Mouse (Mus musculus) spleen, adult 2 months (tissue): ENCODE measurements around the gene Fcnb. TPM values are rescaled to one million over a fixed set of nuclear protein-coding genes. Genes with fewer than 3 reads are reported as not detected.

Experiments
- DNase-seq, 2 experiments: peaks; one replicate each; pipeline versions ENCODE4 v3.0.0 to v3.0.0-alpha.2; 2012 to 2021; ENCODE audit warnings: low spot score in 2 of 2, low read depth in 1 of 2
- H3K27ac ChIP-seq: fragments of 200-500 bp; 2 replicates; pipeline ENCODE4 v1.5.1; 2012; ENCODE audit warnings: low read length, inconsistent platforms; ENCODE audit not compliant: insufficient read depth
- H3K27me3 ChIP-seq: fragments of 200-500 bp; 2 replicates; pipeline ENCODE4 v1.6.1; 2012; ENCODE audit warnings: mild to moderate bottlenecking, moderate library complexity, low read length, inconsistent platforms; ENCODE audit not compliant: control insufficient read depth, insufficient read depth
- H3K36me3 ChIP-seq: fragments of 200-500 bp; 2 replicates; pipeline ENCODE4 v1.6.1; 2012; ENCODE audit warnings: mild to moderate bottlenecking, low read length, inconsistent platforms; ENCODE audit not compliant: control insufficient read depth, insufficient read depth
- H3K4me1 ChIP-seq: fragments of 200-500 bp; 2 replicates; pipeline ENCODE4 v1.6.1; 2011; ENCODE audit warnings: inconsistent platforms; ENCODE audit not compliant: control insufficient read depth, insufficient read depth, insufficient read length
- H3K4me3 ChIP-seq: fragments of 200-500 bp; 2 replicates; pipeline ENCODE4 v1.5.1; 2011; ENCODE audit warnings: mild to moderate bottlenecking, inconsistent platforms; ENCODE audit not compliant: insufficient read depth, insufficient read length; ENCODE audit errors: extremely low read depth
- CTCF ChIP-seq: fragments of 200-500 bp; IDR thresholded peaks from 2 replicates; pipeline ENCODE4 v1.5.1; 2011; ENCODE audit warnings: mild to moderate bottlenecking, inconsistent platforms; ENCODE audit not compliant: insufficient read depth, insufficient read length, insufficient replicate concordance; ENCODE audit errors: extremely low read depth
- POLR2A ChIP-seq: fragments of 200-500 bp; IDR thresholded peaks from 2 replicates; pipeline ENCODE4 v1.6.1; 2011; ENCODE audit warnings: low read depth, low read length, inconsistent platforms
- whole genome bisulfite sequencing: fragments of 180-500 bp; shearing (Covaris S2); methylation state at CpG from one replicate; pipeline ENCODE4 v1.1.7; 2018; 5-methylcytosine and 5-hydroxymethylcytosine counted together
- polyA plus RNA-seq: library from polyadenylated mRNA; depleted of rRNA; stranded (reverse); fragments of >200 nt; gene quantifications from 2 replicates; pipeline ENCODE4 v1.2.3, GENCODE M21; 2012; rRNA removed

Gene Fcnb
- 2.8 and 3.7 TPM in 2 replicates for polyA plus RNA-seq

- H3K27me3 ChIP-seq, result no peaks in the 10 kb centered on the region
- 83% methylated on average over 3 of the region's 3 CpGs for WGBS
- H3K36me3 ChIP-seq, result no peaks in the 10 kb centered on the region
- TF ChIP-seq POLR2A, result no peak
- TF ChIP-seq CTCF, result no peak
- DNase-seq, result no peak
- H3K4me3 ChIP-seq, result no peak within 1 kb of the TSS
- no peak within 1 kb of the TSS for H3K27ac ChIP-seq
- H3K4me1 ChIP-seq, result no peaks in the 10 kb centered on the region
Measured at GRCm38 (mm10) chr2:28084768-28085167, at the start of gene Fcnb. Gene Fcnb (minus strand): TSS chr2:28084885.

- WGBS, result 82% methylated on average over 9 of the region's 9 CpGs
- Histone ChIP-seq H3K36me3 (no peaks in the 10 kb centered on the region), H3K27me3 (no peaks in the 10 kb centered on the region), H3K4me1 (no peaks in the 10 kb centered on the region), H3K27ac (no peak overlapping the region), H3K4me3 (no peak overlapping the region)
- no peak for TF ChIP-seq POLR2A
- TF ChIP-seq CTCF, result no peak
- no peak for DNase-seq
Measured at GRCm38 (mm10) chr2:28133833-28134232, 49.1 kb upstream of the Fcnb start.

GRCm38 (mm10) chr2:28132117-28132516 lies 47.4 kb upstream of the Fcnb start:
- Histone ChIP-seq H3K4me3 (no peak overlapping the region), H3K27me3 (no peaks in the 10 kb centered on the region), H3K27ac (no peak overlapping the region), H3K36me3 (no peaks in the 10 kb centered on the region), H3K4me1 (no peaks in the 10 kb centered on the region)
- WGBS, result 77% methylated on average over 4 of the region's 4 CpGs
- TF ChIP-seq CTCF (no peak), POLR2A (no peak)
- DNase-seq, result no peak

- Histone ChIP-seq H3K4me1 (no peaks in the 10 kb centered on the region), H3K27me3 (no peaks in the 10 kb centered on the region), H3K27ac (no peak overlapping the region), H3K36me3 (no peaks in the 10 kb centered on the region), H3K4me3 (no peak overlapping the region)
- no peak for TF ChIP-seq POLR2A
- no peak for TF ChIP-seq CTCF
- DNase-seq, result no peak
- WGBS, result 87% methylated on average over 12 of the region's 12 CpGs
Measured at GRCm38 (mm10) chr2:28126763-28127438, 42.2 kb upstream of the Fcnb start.

- H3K36me3 ChIP-seq, result no peaks in the 10 kb centered on the region
- no peak overlapping the region for H3K4me3 ChIP-seq
- no peaks in the 10 kb centered on the region for H3K4me1 ChIP-seq
- no peak for DNase-seq
- TF ChIP-seq POLR2A, result no peak
- WGBS, result 80% methylated on average over 2 of the region's 2 CpGs
- H3K27ac ChIP-seq, result no peak overlapping the region
- H3K27me3 ChIP-seq, result no peaks in the 10 kb centered on the region
Measured at GRCm38 (mm10) chr2:28123910-28124309, 39.2 kb upstream of the Fcnb start.

GRCm38 (mm10) chr2:28121309-28121708 lies 36.6 kb upstream of the Fcnb start:
- Histone ChIP-seq H3K27ac (no peak overlapping the region), H3K4me1 (no peaks in the 10 kb centered on the region), H3K4me3 (no peak overlapping the region), H3K27me3 (no peaks in the 10 kb centered on the region), H3K36me3 (no peaks in the 10 kb centered on the region)
- DNase-seq, result no peak
- 48% methylated on average over 4 of the region's 4 CpGs for WGBS
- no peak for TF ChIP-seq POLR2A
- no peak for TF ChIP-seq CTCF

- TF ChIP-seq CTCF, result no peak
- TF ChIP-seq POLR2A, result no peak
- DNase-seq, result no peak
- Histone ChIP-seq H3K4me3 (no peak overlapping the region), H3K36me3 (no peaks in the 10 kb centered on the region), H3K4me1 (no peaks in the 10 kb centered on the region), H3K27ac (no peak overlapping the region), H3K27me3 (no peaks in the 10 kb centered on the region)
- 99% methylated on average over 9 of the region's 9 CpGs for WGBS
Measured at GRCm38 (mm10) chr2:28120342-28120741, 35.7 kb upstream of the Fcnb start.
